Mouse (Mus musculus): ENCODE data around the gene Midn. TPM values are rescaled to one million over a fixed set of nuclear protein-coding genes. Genes with fewer than 3 reads are reported as not detected.

Gene Midn
- polyA plus RNA-seq (2014; fragmentation: Illumina TruSeq; extraction: RNeasy Lipid Tissue Mini Kit (QIAGEN cat#74804); ENCODE audit: low read depth, low replicate concordance) = 7.6 TPM

DNA sequence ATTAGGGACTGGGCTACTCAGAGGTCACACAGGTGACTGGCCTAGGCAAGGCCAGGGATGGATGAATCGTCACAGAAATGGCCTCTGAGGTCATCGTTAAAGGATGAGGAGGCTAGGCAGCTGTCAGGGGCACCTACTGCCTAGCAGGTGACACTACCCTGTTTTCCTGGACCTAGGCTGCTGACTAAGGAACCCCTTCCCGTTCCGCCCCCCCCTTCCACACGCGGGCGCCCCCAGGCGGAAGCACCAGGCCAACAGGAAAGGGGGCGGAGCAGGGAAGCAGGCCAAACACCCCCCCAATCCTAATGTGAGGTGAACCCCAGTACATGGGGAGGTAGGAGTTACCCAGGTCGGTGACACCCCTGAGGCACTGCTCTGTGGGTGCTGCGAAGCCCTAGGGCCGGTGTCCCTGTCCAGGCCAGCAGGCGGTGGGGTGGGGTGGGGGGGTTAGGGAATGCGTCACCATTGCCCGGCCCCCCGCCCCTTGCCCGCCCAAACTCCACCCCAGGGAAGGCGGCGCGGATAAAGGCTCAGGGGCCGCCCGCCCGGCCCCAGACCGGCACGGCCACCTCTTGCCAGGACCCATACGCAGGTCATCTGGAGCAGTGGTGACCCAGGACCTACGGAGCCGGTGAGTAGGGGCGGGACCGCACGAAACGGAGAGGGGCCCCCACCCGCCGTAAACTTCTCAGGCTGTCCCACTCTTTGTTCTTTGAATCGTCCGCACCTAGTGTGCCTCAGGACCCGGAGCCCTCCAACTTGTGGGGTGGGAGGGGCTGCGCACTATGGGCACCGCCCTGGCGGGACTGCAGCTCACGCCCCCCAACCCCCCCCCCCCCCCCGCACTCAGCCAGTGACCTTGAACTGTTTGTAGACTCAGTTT, at the start of gene Midn:
TSS of gene Midn (plus strand) at position 554 of the 883 bp plus-strand sequence.

DNA sequence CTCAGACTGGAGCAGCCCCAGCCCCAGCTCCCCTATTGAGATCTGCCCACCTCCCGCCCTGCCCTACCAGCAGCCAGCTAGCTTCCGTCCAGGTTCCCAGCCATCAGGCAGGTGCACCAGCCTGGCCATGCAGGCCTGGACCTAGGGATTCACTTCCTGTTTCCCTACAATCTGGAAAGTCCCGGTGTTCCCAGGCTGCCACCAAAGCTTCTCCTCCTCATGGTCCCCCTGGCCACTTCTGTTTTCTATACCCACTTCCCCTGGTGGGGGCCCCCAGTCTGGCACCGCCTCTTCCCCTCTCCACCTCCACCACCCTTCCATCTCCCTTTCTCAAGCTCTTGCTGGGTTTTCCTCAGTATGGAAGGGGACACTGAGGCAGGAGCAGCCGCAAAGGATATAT, 42.6 kb upstream of the Midn start, which contains the start of gene Sbno2:
TSS of gene Sbno2 (minus strand) at position 112 of the 400 bp plus-strand sequence.

DNA sequence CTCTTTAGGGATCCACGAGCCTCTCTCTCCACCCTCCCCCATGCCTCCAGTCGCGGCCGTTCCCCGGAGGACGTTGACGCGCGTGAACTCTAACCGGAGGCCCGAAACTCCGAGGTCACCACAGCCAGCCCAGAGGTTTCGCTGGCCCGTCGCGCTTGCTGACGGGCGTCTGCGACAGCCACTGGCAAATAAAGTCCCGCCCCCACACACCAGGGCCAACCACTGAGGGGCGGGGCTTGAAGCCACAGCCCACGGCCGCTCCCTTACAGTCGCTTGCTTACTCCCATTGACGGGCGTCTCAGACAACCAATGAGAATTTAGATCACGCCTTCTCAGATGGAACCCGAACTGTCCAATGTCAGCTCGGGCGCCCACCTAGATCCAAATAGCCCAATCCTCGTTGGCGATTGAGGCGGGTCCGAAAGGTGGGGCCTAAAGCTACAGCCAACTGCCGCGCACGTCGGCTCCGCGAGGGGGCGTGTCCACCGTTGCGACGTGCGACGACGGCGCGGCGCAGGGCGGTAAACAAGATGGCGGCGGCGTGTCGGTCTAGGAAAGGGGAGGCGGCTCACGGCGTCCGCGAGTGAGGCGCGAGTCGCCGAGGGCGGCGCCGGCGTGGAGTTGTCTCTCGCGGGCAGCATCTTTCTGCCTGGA, 32.7 kb upstream of the Midn start, which contains the start of gene Stk11:
TSS of gene Stk11 (plus strand) at position 514 of the 654 bp plus-strand sequence.

DNA sequence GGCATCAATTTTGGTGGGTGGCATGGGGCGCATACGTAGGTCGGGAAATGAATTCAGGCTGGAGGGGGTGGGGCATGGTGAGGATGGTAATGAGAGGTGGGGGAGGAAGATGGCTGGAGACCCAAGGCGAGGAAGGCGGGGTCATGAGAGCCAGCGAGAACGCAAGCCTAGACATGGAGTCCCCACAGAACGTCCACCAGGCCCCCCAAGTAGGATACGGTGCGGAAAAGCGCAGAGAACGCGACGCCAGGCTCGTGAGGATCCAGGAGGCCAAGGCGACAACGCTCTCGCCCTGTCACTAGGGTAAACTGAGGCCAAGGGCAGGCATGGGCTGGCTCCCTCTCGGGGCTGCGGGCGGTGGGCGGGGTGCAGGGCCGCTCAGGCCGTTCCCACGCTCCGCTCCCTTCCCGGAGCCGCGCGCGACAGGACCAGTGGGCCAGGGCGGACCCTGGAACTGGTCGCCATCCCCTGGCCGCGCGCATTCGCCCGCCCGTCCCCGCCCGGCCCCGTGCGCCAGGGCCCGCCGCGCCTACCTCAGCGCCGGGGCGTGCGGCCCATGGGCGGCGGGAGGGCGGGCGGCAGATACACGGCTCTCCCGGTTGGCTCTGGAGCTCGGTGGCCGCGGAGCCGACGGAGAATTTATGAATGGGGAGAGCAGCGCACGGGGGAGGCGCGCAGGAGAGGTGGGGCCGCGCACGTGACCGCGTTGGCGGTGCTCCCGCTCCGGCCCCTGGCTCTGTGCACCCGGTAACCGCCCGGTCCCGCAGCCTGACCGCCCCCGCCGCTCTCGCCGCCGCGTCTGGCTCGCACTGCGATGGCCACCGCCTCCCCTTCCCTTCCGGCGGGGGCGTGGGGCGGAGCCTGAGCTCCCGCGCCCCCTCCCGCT, 9.3 kb upstream of the Midn start, which contains the start of gene Atp5d:
TSS of gene Atp5d (plus strand) at position 80 of the 886 bp plus-strand sequence.

DNA sequence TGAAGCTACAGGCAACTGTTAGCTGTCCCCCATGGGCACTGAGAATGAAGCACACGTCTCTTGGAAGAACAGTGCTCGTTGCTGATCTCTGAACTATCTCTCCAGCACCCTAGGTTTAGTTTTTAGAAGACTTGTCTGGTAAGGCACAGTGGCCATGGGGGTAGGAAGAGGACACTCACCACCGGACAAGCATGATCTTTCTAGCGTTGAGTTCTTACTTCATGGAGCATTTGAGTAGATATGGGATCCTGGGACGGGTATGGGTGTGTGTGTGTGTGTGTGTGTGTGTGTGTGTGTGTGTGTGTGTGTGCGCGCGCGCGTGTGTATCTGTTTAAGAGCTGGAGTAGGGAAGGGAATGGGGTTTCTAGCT, 7.4 kb upstream of the Midn start, which contains the start of gene Cbarp:
TSS of gene Cbarp (minus strand) at position 170 of the 370 bp plus-strand sequence.

DNA sequence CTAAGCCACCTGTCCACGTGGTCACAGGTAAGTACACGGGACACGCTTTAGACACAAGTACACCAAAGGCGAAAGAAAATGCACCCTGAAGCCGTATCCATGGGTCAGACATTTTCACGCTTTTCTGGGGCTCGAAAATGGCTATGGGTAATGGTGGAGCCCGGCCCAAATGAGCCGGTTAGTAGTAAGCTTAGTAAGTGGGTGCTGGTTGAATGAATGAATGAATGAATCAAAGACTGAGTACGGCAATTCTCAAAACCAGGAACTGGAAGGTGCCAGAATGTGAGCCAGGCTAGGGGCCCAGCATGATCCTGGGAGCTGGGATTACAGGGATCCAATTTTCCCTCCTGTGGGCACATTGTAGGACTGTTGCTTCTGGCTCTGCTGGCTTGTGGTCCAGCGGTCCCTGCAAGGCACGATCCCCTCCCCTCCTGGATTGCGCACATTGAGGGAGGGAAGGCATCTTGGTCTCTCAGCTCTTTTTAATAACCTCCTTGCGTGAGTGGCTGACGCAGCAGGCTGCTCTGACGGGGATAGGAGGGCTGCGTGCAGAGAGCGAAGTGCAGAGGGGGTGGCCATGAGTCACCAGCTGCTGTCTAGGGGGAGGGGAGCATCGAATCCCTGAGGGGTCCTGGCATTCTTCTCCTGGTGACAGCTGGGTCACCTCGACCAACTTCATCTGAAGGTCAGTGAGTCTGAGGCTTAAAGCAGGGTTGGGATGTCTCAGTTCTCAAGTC, 17.5 kb downstream of the Midn start, which contains the start of gene Cirbp:
TSS of gene Cirbp (plus strand) at position 594 of the 737 bp plus-strand sequence.

DNA sequence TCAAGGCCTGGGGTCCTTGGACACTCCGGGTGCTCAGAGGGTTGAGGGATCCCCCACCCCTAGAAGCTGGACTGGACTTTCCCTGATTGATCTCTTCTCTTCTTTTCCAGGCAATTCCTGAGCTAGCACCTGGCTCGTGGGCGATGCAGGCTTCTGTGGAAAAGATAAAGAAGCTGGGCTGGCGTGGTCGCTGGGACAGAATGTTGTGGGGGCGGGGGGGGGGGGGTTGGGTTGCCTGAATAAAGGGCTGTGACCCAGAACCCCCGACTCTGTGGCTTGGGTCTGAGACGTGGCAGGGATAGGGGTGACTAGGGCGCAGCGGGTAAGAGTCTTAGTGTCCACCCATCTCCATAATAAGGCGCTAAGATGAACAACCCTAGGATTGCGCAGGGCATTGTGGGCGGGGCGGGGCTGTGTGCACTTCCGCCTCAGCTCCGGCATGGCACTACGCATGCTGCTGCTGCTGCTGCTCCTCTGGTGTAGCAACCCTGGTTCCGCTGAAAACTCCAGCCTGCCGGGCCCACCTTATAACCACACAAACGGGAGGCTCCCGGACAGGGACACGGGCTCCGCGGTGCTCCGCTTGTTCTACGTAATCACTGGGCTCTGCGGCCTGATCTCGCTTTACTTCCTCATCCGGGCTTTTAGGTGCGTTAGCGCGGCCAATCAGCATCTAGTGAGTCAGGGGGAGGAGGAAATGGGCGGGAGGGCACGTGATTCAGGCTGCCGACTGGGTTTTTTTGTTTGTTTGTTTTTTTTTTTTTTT, 24.6 kb downstream of the Midn start, which contains the start of gene 1600002K03Rik:
TSS of gene 1600002K03Rik (plus strand) at position 418 of the 766 bp plus-strand sequence.

DNA sequence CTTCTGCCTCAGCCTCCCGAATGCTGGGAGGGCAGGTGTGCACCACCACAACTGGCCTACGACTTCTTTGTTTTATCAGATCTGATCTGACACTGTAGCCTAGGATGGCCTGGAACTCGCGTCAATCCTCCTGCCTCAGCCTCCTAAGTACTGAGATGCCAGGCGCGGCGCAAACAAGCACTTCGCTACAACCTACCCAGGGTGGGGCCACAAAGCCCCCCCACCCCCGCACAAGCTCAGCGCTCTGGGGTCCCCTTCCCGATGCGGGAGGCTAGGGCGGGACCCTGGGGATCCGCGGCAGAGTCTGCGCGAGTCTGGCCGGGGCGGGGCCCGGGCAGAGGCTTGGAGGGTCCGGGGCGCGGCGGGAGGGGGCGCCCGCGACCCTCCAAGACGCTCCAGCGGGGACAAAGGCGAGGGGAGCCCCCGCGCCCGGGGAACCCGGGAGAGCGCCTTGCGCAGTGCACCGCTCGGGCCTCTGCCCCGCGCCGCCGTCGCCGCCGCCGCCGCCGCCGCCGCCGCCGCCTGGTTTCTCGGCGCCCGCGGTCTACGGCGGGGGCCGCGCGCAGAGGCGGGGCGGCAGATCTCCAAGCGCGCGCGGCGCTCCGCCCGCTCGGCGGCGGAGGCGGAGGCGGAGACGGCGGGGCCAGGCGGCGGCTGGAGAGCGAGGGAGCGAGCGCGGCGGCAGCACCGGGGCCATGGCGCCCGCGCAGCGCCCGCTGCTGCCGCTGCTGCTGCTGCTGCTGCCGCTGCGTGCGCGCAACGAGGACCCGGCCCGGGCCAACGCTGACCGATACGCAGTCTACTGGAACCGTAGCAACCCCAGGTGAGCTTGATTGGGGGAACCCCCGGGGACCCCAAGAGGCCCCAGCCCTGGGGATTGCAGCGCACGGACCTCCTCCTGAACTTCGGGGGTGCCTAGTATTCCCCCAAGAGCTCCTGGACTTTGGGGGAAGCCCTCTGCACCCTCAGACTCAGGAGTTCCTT, 31.3 kb downstream of the Midn start, which contains the start of gene Efna2:
TSS of gene Efna2 (plus strand) at position 415 of the 984 bp plus-strand sequence.

Other genes starting within 250 kb of the Midn start
- not detected for gene Med16, start 239.3 kb upstream of the Midn start, polyA plus RNA-seq (2014; fragmentation: Illumina TruSeq; extraction: RNeasy Lipid Tissue Mini Kit (QIAGEN cat#74804); ENCODE audit: low read depth, low replicate concordance)
- gene Gm26602, start 237.4 kb upstream of the Midn start, polyA plus RNA-seq (2014; fragmentation: Illumina TruSeq; extraction: RNeasy Lipid Tissue Mini Kit (QIAGEN cat#74804); ENCODE audit: low read depth, low replicate concordance) = not detected
- not detected for gene Kiss1r, start 231.3 kb upstream of the Midn start, polyA plus RNA-seq (2014; fragmentation: Illumina TruSeq; extraction: RNeasy Lipid Tissue Mini Kit (QIAGEN cat#74804); ENCODE audit: low read depth, low replicate concordance)
- gene R3hdm4, start 227.1 kb upstream of the Midn start, polyA plus RNA-seq (2014; fragmentation: Illumina TruSeq; extraction: RNeasy Lipid Tissue Mini Kit (QIAGEN cat#74804); ENCODE audit: low read depth, low replicate concordance) = 8.8 TPM
- 1.9 TPM for gene Arid3a, start 221.2 kb upstream of the Midn start, polyA plus RNA-seq (2014; fragmentation: Illumina TruSeq; extraction: RNeasy Lipid Tissue Mini Kit (QIAGEN cat#74804); ENCODE audit: low read depth, low replicate concordance)
- gene Wdr18, start 188.1 kb upstream of the Midn start, polyA plus RNA-seq (2014; fragmentation: Illumina TruSeq; extraction: RNeasy Lipid Tissue Mini Kit (QIAGEN cat#74804); ENCODE audit: low read depth, low replicate concordance) = 1.2 TPM
- not detected for gene Grin3b, start 177.6 kb upstream of the Midn start, polyA plus RNA-seq (2014; fragmentation: Illumina TruSeq; extraction: RNeasy Lipid Tissue Mini Kit (QIAGEN cat#74804); ENCODE audit: low read depth, low replicate concordance)
- gene Tmem259, start 163.9 kb upstream of the Midn start, polyA plus RNA-seq (2014; fragmentation: Illumina TruSeq; extraction: RNeasy Lipid Tissue Mini Kit (QIAGEN cat#74804); ENCODE audit: low read depth, low replicate concordance) = 0.64 TPM
- gene Cnn2, start 159.7 kb upstream of the Midn start, polyA plus RNA-seq (2014; fragmentation: Illumina TruSeq; extraction: RNeasy Lipid Tissue Mini Kit (QIAGEN cat#74804); ENCODE audit: low read depth, low replicate concordance) = 4.3 TPM
- gene Abca7, start 151.8 kb upstream of the Midn start, polyA plus RNA-seq (2014; fragmentation: Illumina TruSeq; extraction: RNeasy Lipid Tissue Mini Kit (QIAGEN cat#74804); ENCODE audit: low read depth, low replicate concordance) = 0.58 TPM
- gene Arhgap45, start 131.6 kb upstream of the Midn start, polyA plus RNA-seq (2014; fragmentation: Illumina TruSeq; extraction: RNeasy Lipid Tissue Mini Kit (QIAGEN cat#74804); ENCODE audit: low read depth, low replicate concordance) = not detected
- 0.64 TPM for gene Polr2e, start 108.5 kb upstream of the Midn start, polyA plus RNA-seq (2014; fragmentation: Illumina TruSeq; extraction: RNeasy Lipid Tissue Mini Kit (QIAGEN cat#74804); ENCODE audit: low read depth, low replicate concordance)
- 76.0 TPM for gene Gpx4, start 101.1 kb upstream of the Midn start, polyA plus RNA-seq (2014; fragmentation: Illumina TruSeq; extraction: RNeasy Lipid Tissue Mini Kit (QIAGEN cat#74804); ENCODE audit: low read depth, low replicate concordance)
- 1.3 TPM for gene Sbno2, start 42.7 kb upstream of the Midn start, polyA plus RNA-seq (2014; fragmentation: Illumina TruSeq; extraction: RNeasy Lipid Tissue Mini Kit (QIAGEN cat#74804); ENCODE audit: low read depth, low replicate concordance)
- 8.0 TPM for gene Stk11, start 32.5 kb upstream of the Midn start, polyA plus RNA-seq (2014; fragmentation: Illumina TruSeq; extraction: RNeasy Lipid Tissue Mini Kit (QIAGEN cat#74804); ENCODE audit: low read depth, low replicate concordance)
- 0.70 TPM for gene Atp5d, start 9.6 kb upstream of the Midn start, polyA plus RNA-seq (2014; fragmentation: Illumina TruSeq; extraction: RNeasy Lipid Tissue Mini Kit (QIAGEN cat#74804); ENCODE audit: low read depth, low replicate concordance)
- gene Cbarp, start 7.4 kb upstream of the Midn start, polyA plus RNA-seq (2014; fragmentation: Illumina TruSeq; extraction: RNeasy Lipid Tissue Mini Kit (QIAGEN cat#74804); ENCODE audit: low read depth, low replicate concordance) = 1.5 TPM
- gene Cirbp, start 17.7 kb downstream of the Midn start, polyA plus RNA-seq (2014; fragmentation: Illumina TruSeq; extraction: RNeasy Lipid Tissue Mini Kit (QIAGEN cat#74804); ENCODE audit: low read depth, low replicate concordance) = 21.3 TPM
- gene 1600002K03Rik, start 24.7 kb downstream of the Midn start, polyA plus RNA-seq (2014; fragmentation: Illumina TruSeq; extraction: RNeasy Lipid Tissue Mini Kit (QIAGEN cat#74804); ENCODE audit: low read depth, low replicate concordance) = 1.0 TPM
- gene Efna2, start 31.2 kb downstream of the Midn start, polyA plus RNA-seq (2014; fragmentation: Illumina TruSeq; extraction: RNeasy Lipid Tissue Mini Kit (QIAGEN cat#74804); ENCODE audit: low read depth, low replicate concordance) = 2.2 TPM
- gene Mum1, start 78.2 kb downstream of the Midn start, polyA plus RNA-seq (2014; fragmentation: Illumina TruSeq; extraction: RNeasy Lipid Tissue Mini Kit (QIAGEN cat#74804); ENCODE audit: low read depth, low replicate concordance) = 7.3 TPM
- gene Ndufs7, start 100.8 kb downstream of the Midn start, polyA plus RNA-seq (2014; fragmentation: Illumina TruSeq; extraction: RNeasy Lipid Tissue Mini Kit (QIAGEN cat#74804); ENCODE audit: low read depth, low replicate concordance) = 5.8 TPM
- 2.7 TPM for gene Gamt, start 112.7 kb downstream of the Midn start, polyA plus RNA-seq (2014; fragmentation: Illumina TruSeq; extraction: RNeasy Lipid Tissue Mini Kit (QIAGEN cat#74804); ENCODE audit: low read depth, low replicate concordance)
- gene Dazap1, start 113.2 kb downstream of the Midn start, polyA plus RNA-seq (2014; fragmentation: Illumina TruSeq; extraction: RNeasy Lipid Tissue Mini Kit (QIAGEN cat#74804); ENCODE audit: low read depth, low replicate concordance) = 17.0 TPM
- gene Rps15, start 144.2 kb downstream of the Midn start, polyA plus RNA-seq (2014; fragmentation: Illumina TruSeq; extraction: RNeasy Lipid Tissue Mini Kit (QIAGEN cat#74804); ENCODE audit: low read depth, low replicate concordance) = not detected
- gene Apc2, start 147.7 kb downstream of the Midn start, polyA plus RNA-seq (2014; fragmentation: Illumina TruSeq; extraction: RNeasy Lipid Tissue Mini Kit (QIAGEN cat#74804); ENCODE audit: low read depth, low replicate concordance) = not detected
- 1.4 TPM for gene 2310011J03Rik, start 172.3 kb downstream of the Midn start, polyA plus RNA-seq (2014; fragmentation: Illumina TruSeq; extraction: RNeasy Lipid Tissue Mini Kit (QIAGEN cat#74804); ENCODE audit: low read depth, low replicate concordance)
- not detected for gene Pcsk4, start 181.2 kb downstream of the Midn start, polyA plus RNA-seq (2014; fragmentation: Illumina TruSeq; extraction: RNeasy Lipid Tissue Mini Kit (QIAGEN cat#74804); ENCODE audit: low read depth, low replicate concordance)
- not detected for gene Reep6, start 181.7 kb downstream of the Midn start, polyA plus RNA-seq (2014; fragmentation: Illumina TruSeq; extraction: RNeasy Lipid Tissue Mini Kit (QIAGEN cat#74804); ENCODE audit: low read depth, low replicate concordance)
- 0.82 TPM for gene Adamtsl5, start 200.1 kb downstream of the Midn start, polyA plus RNA-seq (2014; fragmentation: Illumina TruSeq; extraction: RNeasy Lipid Tissue Mini Kit (QIAGEN cat#74804); ENCODE audit: low read depth, low replicate concordance)
- gene Plk5, start 208.2 kb downstream of the Midn start, polyA plus RNA-seq (2014; fragmentation: Illumina TruSeq; extraction: RNeasy Lipid Tissue Mini Kit (QIAGEN cat#74804); ENCODE audit: low read depth, low replicate concordance) = not detected
- 13.4 TPM for gene Mex3d, start 239.4 kb downstream of the Midn start, polyA plus RNA-seq (2014; fragmentation: Illumina TruSeq; extraction: RNeasy Lipid Tissue Mini Kit (QIAGEN cat#74804); ENCODE audit: low read depth, low replicate concordance)

All from adrenal gland, adult 10 weeks (tissue).